Mouse (Mus musculus) adrenal gland, postnatal 25 days (tissue): ENCODE data around the gene Gm20890. TPM values are rescaled to one million over a fixed set of nuclear protein-coding genes. Genes with fewer than 3 reads are reported as not detected.
"Not testable (repeated sequence)": the region's sequence is repeated elsewhere in the genome, so short reads cannot be mapped to it uniquely, and the experiment has no call there.

ENCODE experiments used
- DNase-seq: peaks from one replicate; pipeline ENCODE4 v3.0.0; 2021; ENCODE audit warnings: mixed read lengths
- long read RNA-seq: library from polyadenylated mRNA; stranded (forward); transcript quantifications from one replicate; pipeline ENCODE4 v2.0.0, GENCODE M21; 2021
- total RNA-seq: library from RNA; stranded (reverse); gene quantifications from 2 replicates; pipeline ENCODE4 v1.2.3, GENCODE M21; 2021

Gene Gm20890
- not detected in 2 replicates for total RNA-seq
- long read RNA-seq: 0 reads

- not testable (repeated sequence) for DNase-seq
Observed at GRCm38 (mm10) chrY:26776699-26777098, at the start of gene Gm20890. Gm20890 (minus strand) TSS chrY:26776799.
